Mouse (Mus musculus) T-helper 2 cell (primary cell): ENCODE data around the gene Gltp.

Source experiments
- in situ Hi-C: fragments of 300-600 bp; cut with MboI, MseI; formaldehyde crosslinking; loops from one replicate; pipeline ENCODE4 v1.15.1; 2025; ENCODE audit warnings: high pct_unique_total_duplicates

Gene Gltp

GRCm38 (mm10) chr5:114690633-114691567 is at the start of gene Gltp:
TSS of gene Gltp (minus strand) at chr5:114690984.
- in situ Hi-C loops: no loop called here

GRCm38 (mm10) chr5:114738707-114739241 is 48.0 kb upstream of the Gltp start:
- in situ Hi-C loops: no loop called here

DNA sequence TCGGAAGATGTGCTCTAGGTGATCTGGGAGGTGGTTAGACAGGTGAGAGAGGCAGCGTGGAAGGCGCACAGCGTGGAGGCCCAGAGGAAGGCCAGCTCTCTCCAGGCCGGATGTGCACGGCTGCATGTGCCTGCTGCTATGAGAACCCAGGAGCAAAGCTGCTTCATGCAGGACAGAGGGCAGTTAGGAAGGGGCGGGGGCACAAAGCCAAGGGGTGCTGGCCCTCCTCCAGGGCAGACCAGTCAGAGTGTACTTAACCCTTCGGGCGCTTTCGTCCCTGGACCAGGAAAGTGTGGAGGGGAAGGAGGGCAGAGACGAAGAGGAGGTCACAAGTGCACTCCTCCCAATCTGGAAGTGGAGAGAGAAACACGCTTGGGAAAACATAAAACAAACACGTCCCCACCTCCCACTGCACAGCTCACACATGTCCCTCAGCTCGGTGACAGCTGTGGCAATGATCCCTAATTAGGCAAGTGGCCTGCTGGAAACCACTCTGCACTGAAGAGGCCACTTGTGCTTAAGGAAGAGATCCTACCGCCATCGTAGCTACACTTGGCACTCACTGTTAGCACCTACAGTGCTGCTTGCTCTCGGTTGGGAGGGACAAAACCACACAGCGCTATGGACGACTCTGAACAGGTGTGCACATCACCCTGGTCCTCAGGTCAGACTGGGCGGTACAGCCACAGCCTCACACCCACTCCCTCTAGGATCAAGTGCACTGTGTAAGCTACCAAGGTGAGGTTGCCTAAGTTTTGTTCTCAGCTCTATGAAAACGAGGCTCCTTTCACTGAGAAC is 46.5 kb upstream of the Gltp start:
- in situ Hi-C loops: no loop called here

DNA sequence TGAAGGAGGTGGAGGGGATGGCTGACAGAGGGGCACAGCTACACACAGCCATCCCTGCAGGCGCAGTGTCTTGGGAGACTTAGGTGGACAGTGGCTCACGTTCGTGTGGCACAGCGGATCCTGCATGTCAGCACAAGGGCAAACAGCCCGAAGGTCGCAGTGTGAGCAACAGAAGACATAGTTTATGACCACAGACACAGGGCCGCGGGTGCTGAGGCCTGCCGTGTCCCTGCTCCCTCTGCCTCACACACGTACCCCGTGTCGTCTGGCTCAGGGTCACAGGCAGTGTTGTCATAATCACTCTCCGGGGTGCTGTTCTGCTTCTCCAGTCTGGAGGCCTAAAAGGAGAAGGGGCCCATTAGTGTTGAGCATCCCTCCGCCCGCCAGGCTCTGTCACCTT is 42.8 kb upstream of the Gltp start:
- in situ Hi-C loops: no loop called here

DNA sequence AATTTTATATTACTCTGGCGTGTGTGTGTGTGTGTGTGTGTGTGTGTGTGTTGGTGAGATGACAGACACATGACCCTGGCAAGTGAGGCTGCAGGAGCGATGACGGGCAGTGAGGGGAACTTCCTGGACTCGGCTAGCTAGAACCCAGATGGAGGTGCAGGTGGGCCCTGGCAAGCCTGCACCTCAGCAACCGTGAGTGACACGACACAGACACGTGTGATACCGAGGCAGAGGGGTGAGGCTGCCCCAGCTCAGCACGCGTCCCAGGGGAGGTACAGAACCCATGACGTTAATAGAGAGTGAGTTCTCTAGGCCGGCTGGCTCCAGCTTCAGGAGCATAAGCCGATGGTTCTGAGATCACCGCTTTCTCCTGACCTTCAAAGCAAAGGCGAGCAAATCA is 41.2 kb upstream of the Gltp start:
- in situ Hi-C loops: no loop called here

DNA sequence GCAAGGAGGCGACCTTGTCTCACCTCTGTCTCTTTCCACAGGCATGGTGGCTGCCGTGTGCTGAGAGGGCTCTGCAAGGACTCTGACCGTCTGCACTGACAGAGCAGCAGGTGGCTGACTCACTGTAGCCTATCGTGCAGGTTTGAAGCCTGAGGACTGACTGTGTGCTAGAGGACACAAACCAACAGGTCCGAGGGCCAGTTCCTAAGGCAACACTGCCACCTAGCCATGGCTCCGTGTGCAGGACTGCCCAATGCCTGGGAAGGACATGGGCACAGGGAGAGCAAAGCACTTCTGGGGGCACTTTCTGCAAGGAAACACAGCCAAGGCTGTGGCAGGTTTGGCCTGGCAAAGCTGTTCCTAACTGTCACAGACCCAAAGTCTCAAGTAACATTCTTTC is 40.7 kb upstream of the Gltp start:
- in situ Hi-C loops: no loop called here

GRCm38 (mm10) chr5:114730129-114730528 is 39.3 kb upstream of the Gltp start:
- in situ Hi-C loops: no loop called here

GRCm38 (mm10) chr5:114728160-114728559 is 37.4 kb upstream of the Gltp start:
- in situ Hi-C loops: no loop called here

DNA sequence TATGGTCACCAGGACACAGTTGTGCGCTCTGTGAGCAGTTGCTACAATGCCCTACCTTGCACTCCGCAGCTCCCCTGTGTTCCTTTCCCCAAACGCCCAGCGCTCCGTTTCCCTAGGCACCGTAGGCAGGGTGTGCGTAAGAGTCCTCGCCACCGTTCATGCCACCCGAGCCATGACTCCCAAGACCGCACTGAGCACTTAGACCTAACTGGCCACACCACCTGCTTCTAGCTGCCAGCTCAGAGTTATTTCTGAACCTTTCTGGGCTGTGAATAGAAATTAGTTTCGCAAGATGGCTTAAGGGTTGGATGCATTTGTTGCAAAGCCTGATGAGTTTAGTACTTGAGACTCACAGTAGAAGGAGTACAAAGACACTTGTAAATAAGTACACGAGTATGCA is 32.1 kb upstream of the Gltp start:
- in situ Hi-C loops: no loop called here

GRCm38 (mm10) chr5:114721969-114722368 is 31.2 kb upstream of the Gltp start:
- in situ Hi-C loops: no loop called here

DNA sequence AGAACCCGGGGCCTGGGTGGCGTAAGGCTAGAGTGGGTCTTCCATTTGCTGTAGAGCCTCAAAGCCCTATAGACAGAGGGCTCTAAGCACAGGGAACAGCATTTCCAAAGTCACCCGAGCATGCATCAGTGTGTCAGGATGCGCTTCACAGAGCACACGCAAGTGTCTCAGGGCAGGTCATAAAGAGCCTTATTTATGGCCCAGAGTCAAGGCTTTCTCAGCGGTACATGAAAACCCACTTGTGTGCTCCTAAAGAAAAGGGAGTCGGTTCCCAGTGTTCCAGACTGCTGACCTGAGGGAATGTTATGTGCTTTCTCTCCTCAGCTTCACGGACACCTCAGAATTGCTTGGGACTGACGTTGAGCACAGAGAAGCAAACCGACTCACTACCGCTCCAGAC is 30.0 kb upstream of the Gltp start:
- in situ Hi-C loops: no loop called here

GRCm38 (mm10) chr5:114719928-114720270 is 29.1 kb upstream of the Gltp start:
- in situ Hi-C loops: no loop called here

GRCm38 (mm10) chr5:114719003-114719927 is 28.5 kb upstream of the Gltp start:
- in situ Hi-C loops: no loop called here

DNA sequence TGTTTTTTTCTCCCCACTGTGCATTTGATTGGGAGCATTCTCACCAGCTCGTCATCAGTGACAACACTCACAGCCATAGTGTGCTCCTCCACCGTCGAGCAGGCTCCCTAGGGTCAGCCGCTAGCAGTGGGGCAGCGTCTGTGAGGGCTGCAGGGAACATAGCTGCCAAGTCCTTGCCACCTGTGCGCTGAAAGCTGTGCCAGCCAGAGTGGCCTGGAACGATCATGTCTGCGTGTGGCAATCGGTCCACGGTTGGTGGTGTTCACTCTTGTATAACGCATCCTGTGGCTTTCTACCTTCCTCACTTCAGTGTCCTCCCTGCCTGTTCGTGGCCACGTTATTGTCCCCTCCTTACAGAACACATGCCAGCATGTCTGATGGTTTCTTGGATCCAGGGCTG is 27.7 kb upstream of the Gltp start:
- in situ Hi-C loops: no loop called here

DNA sequence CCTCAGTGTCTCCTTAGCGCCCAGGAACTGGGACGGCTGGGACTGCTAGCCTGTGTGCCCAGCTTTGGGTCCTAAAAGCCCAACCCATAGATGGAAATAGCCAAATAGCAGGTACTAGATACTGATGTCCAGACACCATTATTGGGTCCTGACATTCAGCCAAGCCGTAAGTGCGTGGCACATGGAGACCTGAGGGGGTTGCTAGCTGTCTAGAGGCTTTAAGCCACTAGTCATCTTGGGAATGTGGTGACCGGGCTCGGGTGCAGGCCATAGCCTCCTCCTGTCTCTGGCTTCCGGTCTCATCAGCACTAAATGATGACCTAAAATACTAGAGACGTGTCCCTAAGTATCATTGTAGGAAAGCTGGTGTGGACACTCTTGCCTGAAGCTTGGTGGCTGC is 27.2 kb upstream of the Gltp start:
- in situ Hi-C loops: no loop called here

GRCm38 (mm10) chr5:114717292-114717691 is 26.5 kb upstream of the Gltp start:
- in situ Hi-C loops: no loop called here

- in situ Hi-C loops: no loop called here
These were observed 23.8 kb upstream of the Gltp start for GRCm38 (mm10) chr5:114714551-114714950.

DNA sequence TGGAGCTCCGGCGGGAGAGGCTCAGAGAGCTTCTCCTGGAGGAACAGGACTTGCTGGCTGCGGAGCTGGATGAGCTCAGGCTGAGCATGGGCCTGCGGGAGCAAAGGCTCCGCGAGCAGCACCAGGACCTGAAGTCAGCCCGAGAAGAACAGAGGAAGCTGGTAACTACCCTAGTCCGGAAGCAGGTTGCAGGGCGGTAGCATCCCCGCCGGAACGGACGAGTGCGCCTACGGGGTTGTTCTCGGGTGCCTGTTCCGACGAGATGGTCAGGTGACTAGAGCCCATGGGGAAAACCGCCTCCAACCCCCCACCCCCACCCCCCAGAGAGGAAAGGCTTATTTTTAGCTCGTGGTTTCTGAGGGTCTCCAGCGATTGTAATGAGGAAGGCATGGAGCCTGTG is 18.6 kb upstream of the Gltp start:
- in situ Hi-C loops: no loop called here

GRCm38 (mm10) chr5:114708491-114708890 is 17.7 kb upstream of the Gltp start:
- in situ Hi-C loops: no loop called here

DNA sequence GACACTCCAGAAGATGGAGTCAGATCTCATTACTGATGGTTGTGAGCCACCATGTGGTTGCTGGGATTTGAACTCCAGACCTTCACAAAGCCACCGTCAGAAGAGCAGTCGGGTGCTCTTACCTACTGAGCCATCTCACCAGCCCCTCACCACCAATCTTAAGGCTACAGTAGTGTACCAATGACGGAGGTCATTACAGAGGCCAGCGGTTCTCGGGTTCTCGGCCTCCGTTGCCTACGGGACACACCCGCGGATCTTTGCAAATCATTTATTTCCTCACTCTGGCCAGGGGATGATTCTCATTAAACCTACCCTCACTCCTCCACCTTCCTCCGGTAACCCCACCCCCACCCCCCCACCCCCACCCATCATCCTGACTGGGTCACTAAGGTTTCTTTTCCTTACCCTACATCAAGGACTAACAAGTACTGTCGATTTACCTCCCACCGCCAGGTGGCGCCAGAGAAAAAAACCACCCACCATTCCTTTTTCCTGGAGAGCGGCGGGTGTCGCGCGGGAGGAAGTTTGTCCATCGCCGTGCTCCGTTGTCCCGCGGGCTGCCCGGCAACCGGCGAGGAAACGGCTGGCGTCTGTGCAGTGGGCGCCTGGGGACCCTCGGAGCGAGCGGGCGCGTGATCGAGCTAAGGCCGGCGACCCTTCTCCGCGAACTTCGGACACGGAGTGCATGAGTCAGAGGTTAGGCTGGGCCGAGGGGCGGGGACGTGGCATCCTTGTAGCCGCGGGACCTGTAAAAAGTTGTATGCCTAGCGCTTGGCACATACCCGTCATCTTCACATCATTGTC is 16.7 kb upstream of the Gltp start, which contains the start of gene Tchp:
Gene Tchp (plus strand): TSS at position 496 of the 804 bp plus-strand sequence.
- in situ Hi-C loops: no loop called here
